Mouse (Mus musculus) T-helper 2 cell (primary cell): ENCODE results near the gene Ncoa3.
"Not testable (repeated sequence)": the region's sequence is repeated elsewhere in the genome, so short reads cannot be mapped to it uniquely, and the experiment has no call there.

Source experiments
- in situ Hi-C: fragments of 300-600 bp; cut with MboI, MseI; formaldehyde crosslinking; loops from one replicate; pipeline ENCODE4 v1.15.1; 2025; ENCODE audit warnings: high pct_unique_total_duplicates

Gene Ncoa3

DNA sequence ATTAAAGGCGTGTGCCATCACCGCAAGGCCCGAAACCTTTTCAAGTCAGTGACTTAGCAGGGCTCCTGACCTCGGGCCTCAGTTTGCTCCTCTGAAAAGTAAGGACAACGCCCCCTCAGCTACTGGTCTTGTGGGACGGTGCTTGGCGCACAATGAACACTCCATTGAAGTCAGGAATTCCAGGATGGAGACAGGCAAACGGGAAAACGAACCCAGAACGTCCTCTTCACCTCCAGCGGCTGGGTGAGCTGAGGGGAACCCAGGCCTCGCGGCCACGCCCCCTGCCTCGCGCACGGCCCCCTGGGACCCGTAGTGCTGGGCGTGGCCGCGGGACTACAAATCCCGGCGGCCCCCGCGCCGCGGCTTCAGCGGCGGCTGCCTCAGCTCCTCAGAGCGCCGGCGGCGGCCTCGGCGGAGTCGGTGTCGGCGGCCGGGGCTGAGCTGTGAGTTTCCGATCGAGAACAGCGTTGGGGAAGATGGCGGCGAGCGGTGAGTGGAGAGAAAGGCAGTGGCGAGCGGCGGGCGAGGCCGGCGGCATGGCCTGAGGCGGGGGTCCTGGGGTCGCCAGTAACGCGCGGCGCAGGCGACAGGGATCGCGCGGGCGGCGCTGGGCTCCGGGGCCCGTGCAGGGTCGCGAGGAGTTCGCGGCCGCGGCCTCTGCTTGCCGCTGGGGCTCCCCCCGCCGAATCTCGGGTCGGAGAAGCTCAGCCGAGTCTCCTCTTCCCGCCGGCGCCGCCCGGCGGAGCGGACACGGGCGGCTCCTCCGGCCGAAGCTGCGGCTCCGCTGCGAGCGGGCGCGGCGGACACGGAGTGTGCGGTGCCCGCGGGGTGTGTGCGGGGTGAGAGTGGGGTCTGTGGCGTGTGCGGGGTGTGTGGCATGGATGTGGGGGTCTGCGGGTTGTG is at the start of gene Ncoa3:
Gene Ncoa3, plus strand, starts transcription at position 367 of the 903 bp plus-strand sequence.
- in situ Hi-C loops, result no loop called here

- in situ Hi-C loops, result no loop called here
These were observed 49.3 kb upstream of the Ncoa3 start for GRCm38 (mm10) chr2:165943113-165943512.

GRCm38 (mm10) chr2:165944576-165945351 is 47.7 kb upstream of the Ncoa3 start:
- in situ Hi-C loops, result no loop called here

DNA sequence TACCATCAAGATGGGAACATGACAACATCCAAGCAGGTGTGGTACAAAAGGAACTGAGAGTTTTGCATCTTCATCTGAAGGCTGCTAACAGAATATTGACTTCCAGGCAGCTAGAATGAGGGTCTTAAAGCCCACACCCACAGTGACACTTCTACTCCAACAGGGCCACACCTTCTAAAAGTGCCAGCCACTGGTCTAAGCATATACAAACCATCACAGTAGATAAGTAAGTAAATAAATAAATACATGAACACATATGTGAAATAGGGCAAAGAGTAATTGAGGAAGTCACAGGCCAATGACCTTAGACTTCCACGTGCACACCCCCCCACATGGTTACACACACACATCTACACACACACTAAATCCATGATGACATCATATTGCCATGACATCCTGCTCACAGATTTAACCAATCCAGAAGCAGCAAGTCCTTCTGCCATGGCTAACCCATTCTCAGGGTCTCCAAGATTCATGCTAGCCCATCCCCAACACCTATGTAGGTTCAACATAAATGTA is 46.3 kb upstream of the Ncoa3 start:
- in situ Hi-C loops, result no loop called here

GRCm38 (mm10) chr2:165948007-165948406 is 44.4 kb upstream of the Ncoa3 start:
- in situ Hi-C loops, result no loop called here

DNA sequence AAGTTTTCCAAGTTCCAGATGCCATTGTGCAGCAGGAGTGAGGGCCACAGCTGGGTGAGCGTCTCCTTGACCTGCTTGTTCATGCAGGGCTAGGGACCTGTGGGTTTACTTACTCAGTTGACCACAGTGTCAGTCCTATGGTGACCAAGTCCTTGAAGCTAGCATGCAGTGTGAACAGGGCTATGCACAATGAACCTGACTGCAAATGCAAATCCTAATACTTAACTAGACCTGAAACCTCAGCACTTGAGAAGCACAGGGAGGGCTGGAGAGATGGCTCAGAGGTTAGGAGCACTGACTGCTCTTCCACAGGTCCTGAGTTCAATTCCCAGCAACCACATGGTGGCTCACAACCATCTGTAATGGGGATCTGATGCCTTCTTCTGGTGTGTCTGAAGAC is 43.7 kb upstream of the Ncoa3 start:
- in situ Hi-C loops, result not testable (repeated sequence)

DNA sequence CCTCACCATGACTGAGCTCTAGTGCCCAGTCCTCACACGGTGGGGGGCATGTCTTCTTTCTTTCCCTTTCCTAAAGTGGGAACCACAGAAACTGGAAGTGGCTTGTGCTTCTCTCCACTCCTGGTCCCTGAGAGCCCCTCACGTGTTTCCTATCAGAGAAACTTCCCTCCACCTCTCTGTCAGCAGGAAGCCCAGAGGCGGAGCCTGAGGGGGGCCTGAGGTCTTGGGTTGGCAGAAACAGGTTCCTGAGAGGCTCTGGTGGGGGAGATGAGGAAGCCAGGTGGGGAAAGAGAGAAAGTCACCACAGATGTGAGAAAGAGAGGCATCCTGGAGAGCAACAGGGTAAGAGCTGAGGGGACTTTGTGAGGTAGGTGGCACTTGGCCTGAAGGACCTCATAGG is 42.7 kb upstream of the Ncoa3 start:
- in situ Hi-C loops, result no loop called here

DNA sequence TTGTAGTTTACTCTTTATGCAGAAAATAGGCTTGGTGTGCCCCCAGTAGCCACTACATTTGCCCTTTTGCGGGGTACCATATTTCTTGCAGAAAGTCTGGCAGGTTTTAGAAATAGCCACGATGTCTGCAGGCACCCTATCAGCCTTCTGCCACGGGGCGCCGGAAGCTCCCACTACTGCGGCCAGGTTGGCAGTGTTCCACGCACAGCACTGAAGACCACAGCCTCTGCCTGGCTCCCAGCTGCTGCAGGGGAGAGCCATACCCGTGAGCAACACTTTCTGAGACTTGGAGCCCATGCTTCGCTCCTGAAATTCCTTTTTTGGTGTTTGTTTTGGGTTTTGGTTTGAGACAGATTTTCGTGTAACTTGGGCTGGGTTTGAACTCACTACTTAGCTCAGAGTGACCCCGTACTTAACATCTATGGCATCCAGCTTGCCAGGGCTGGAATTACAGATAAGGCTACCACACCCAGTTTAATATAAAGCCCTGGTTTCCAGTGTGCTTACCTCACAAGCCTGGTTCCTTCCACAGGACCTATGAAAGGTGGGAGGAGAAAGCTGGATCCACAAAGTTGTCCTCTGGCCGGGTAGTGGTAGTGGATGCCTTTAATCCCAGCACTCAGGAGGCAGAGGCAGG is 40.9 kb upstream of the Ncoa3 start:
- in situ Hi-C loops, result no loop called here

- in situ Hi-C loops, result no loop called here
These were observed 37.6 kb upstream of the Ncoa3 start for GRCm38 (mm10) chr2:165954872-165955271.

- in situ Hi-C loops, result no loop called here
These were observed 37.0 kb upstream of the Ncoa3 start for GRCm38 (mm10) chr2:165955386-165955785.

DNA sequence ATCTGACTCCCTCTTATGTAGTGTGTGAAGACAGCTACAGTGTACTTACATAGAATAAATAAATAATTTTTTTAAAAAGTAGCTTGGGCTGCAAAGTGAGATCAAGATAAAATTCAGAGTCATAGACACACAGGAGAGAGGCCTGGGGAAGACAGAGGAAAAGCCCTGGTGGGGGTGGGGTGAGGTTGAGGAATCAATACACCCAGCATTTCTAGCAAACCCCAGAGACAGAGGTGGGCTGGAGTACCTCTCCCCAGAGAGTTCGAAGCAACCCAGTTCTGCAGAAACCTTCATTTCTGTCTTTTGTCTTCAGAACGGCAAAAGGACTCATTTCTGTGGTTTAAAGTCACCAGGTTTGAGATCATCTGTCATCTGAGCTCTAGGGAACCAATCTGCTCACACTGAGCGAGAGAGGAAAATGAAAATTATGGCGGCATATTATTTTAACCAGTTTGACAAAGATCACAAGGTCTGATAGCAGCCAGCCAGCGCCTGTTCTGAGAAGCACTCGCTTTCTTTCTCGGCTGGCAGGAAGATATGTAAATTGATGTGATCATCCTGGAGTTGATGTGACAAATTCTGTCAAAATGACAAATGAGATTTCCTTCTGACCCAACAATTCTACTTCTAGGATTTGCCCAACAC is 36.2 kb upstream of the Ncoa3 start:
- in situ Hi-C loops, result no loop called here

- in situ Hi-C loops, result no loop called here
These were observed 35.1 kb upstream of the Ncoa3 start for GRCm38 (mm10) chr2:165957257-165957828.

DNA sequence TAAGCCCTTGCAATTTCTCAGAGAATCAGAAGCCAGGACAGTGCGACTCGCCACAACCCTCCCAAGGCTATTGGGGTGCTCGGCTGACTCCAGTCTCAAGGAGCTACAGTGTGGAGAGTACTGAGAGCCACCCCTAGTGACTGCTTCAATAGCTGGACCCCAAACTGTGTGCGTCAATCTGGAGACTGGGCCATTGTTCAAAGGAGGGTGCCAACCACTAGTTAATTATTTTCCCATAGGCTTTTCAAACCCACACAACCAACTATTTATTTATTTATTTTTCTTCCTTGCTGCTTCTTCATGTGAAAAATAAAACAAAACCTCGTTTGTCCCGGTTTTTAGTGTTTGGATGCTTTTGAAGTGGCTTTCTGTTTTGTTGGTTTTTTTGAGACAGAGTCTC is 33.9 kb upstream of the Ncoa3 start:
- in situ Hi-C loops, result no loop called here

- in situ Hi-C loops, result no loop called here
These were observed 31.7 kb upstream of the Ncoa3 start for GRCm38 (mm10) chr2:165960695-165961094.

DNA sequence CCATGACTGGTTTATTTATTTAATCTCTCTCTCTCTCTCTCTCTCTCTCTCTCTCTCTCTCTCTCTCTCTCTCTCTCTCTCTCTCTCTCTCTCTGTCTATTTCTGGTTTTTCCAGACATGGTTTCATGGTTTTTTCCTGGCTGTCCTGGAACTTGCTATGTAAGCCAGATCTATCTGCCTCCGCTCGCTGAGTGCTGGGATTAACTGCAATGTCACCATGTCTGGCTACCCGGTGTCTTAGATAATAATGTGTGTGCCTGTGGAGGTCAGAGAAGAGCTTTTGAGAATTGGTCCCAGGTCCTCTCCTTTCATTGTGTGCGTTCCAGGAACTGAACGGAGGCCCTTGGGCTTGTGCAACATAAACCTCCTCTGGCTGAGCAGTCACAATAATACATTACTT is 29.6 kb upstream of the Ncoa3 start:
- in situ Hi-C loops, result no loop called here

GRCm38 (mm10) chr2:165964121-165964520 is 28.3 kb upstream of the Ncoa3 start:
- in situ Hi-C loops, result no loop called here

DNA sequence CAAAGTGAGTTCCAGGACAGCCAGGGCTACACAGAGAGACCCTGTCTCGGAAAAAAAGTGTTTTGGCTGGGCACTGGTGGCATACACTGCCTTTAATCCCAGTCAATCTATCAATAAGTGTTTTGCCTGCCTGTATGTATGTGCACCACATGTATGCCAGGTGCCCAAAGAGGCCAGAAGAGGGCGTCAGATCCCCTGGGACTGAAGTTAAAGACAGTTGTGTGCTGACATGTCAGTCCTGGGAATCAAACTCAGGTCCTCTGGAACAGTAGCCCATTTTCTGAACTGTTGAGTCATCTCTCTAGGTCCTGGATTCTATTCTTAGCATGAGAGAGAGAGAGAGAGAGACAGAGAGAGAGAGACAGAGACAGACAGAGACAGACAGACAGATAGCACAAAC is 25.4 kb upstream of the Ncoa3 start:
- in situ Hi-C loops, result no loop called here

- in situ Hi-C loops, result no loop called here
These were observed 24.4 kb upstream of the Ncoa3 start for GRCm38 (mm10) chr2:165967823-165968555.

DNA sequence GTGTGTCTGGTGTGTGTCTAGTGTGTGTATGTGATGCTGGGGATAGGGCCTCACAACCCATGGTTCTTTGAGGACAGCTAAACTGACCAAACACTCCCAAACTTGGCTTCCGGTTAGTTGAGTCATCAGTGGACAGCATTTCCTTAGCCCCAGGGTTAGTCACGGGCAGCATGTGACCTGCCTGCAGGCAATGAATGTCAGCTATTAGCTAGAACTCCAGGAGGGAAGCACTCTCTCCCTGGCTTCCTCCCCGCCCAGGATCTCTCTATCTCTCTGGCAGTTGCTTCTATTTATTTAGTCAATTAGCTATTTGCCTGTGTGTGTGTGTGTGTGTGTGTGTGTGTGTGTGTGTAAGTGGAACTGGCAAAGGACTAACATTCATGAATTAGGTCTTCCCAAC is 23.6 kb upstream of the Ncoa3 start:
- in situ Hi-C loops, result no loop called here

DNA sequence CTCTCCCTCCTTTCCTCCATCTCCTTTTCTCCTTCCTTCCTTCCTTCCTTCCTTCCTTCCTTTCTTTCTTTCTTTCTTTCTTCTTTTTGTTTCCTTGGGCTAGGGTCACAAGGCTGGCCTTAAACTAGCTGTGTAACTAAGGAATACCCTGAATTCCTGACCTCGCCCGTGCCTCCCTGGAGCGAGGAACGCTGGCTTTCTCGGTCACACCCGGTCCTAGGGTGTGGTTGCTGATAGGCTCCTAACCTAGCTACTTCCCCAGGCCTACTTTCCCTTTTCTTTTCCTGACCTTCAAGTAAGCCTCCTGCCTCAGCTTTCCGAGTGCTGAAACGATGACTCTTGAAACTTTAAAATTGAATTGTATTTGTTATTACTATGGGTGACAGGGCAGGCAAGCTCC is 23.0 kb upstream of the Ncoa3 start:
- in situ Hi-C loops, result no loop called here

DNA sequence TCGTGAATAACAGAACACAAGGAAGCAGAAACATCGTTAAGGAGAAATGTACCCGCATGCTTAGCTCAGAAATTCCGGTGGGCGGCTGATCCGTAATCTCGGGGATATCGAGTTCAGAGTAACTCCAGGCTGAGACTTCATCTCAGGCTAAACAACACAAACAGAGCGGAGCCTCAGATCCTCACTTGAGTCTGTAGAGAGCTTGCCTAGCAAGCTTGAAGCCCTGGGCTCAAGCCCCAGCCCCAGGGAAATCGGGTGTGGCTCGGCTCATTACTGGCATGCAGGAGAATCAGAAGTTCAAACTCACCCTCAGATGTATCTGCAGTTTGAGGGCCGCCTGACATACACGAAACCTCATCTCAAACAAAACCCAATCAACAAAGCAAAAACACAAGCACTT is 22.5 kb upstream of the Ncoa3 start:
- in situ Hi-C loops, result no loop called here
